Mouse (Mus musculus) liver, embryonic 14.5 days (tissue): ENCODE data around the gene Met.

Experiments used
- CTCF ChIP-seq: IDR thresholded peaks from 2 replicates; pipeline ENCODE4 v1.5.1; 2016; ENCODE audit warnings: antibody characterized with exemption, low read depth, control low read depth
- EP300 ChIP-seq: IDR thresholded peaks from 2 replicates; pipeline ENCODE4 v1.6.1; 2016; ENCODE audit warnings: antibody characterized with exemption, low read depth

GRCm38 (mm10) chr6:17573227-17573626 is 109.6 kb downstream of the Met start:
- no peak for TF ChIP-seq CTCF
- no peak for TF ChIP-seq EP300
